Mouse (Mus musculus): ENCODE results near the gene BC005624.
"Not testable (repeated sequence)": the region's sequence is repeated elsewhere in the genome, so short reads cannot be mapped to it uniquely, and the experiment has no call there.

The BC005624 gene

DNA sequence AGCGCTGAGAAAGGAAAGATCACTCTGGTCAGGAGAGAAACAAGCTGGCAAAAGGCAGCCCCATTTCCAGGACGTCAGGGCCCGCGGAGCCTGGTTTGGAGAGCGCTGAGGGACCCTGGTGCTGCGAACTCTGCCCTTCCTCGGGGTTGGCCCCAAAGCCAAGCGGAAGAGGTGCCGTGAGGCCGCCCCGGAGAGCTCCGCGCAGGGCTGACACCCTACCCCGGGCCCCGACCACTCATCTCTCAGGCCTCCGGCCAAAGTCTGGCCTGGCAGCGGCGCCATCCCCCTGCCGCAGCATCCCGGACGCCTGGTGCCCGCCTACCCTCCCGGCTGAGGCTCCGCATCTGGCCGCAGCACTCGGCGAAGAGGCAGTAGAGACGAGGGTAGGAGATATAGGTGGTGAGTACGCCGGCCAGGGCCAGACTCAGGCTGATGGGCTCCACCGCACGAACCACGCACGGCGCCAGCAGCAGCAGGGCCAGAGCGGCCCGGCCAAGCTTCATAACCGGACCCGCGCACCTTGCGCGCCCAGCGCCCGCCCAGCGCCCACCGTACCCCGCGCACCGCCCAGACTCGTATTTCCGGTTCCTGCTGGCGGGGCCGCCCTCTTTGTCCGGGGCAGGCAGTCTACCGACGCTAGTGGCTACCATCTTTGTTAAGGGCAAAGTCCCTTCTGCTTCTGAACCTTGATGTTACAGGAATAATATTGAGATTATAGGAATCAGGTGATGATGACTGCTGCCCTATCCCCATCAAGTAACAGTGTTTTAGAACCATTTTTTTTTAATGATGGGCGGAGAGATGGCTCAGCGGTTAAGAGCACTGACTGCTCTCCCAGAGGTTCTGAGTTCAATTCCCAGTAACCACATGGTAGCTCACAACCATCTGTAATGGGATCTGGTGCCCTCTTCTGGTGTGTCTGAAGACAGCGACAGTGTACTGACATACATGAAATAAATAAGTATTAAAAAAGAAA, 14.4 kb downstream of the BC005624 start, which contains the start of gene Tor1a:
Gene Tor1a (minus strand): TSS at position 582 of the 976 bp plus-strand sequence.
- DNase-seq, result peak; percentile 92

DNA sequence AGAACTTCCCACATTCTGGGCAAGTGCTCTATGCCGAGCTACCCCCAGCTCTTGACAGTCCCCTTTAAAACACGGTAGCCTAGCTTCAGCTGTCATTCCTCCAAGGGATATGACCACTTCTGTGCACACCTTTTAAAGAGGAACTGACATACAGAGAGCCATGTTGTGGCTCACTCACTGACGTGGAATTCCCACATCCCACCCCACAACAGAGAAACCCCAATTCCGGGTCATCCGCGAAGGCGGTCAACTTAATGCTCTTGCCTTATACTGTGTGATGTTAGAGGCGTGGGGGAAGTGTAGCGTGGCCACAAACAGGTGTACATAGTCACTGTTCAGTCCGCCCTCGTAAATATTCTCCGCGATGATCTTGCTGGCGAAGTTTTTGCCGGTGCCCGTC, 15.2 kb downstream of the BC005624 start:
- DNase-seq, result peak; percentile 18

DNA sequence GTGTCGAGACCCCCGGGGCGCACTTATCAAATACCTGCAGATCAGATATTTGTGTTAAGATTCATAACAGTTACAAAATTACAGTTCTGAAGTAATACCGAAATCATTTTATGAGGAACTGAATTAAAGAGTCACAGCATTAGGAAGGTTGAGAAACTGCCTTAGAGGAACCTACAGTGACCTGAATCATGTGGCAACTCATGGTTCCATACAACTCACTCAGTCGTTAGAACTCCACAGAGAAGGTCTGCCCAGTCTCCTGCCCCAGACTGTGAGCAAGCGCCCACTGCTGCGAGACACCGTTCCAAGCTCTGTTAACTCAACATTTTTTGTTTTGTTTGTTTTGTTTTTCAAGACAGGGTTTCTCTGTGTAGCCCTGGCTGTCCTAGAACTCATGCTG, 16.4 kb downstream of the BC005624 start:
- peak; percentile 32 for DNase-seq

DNA sequence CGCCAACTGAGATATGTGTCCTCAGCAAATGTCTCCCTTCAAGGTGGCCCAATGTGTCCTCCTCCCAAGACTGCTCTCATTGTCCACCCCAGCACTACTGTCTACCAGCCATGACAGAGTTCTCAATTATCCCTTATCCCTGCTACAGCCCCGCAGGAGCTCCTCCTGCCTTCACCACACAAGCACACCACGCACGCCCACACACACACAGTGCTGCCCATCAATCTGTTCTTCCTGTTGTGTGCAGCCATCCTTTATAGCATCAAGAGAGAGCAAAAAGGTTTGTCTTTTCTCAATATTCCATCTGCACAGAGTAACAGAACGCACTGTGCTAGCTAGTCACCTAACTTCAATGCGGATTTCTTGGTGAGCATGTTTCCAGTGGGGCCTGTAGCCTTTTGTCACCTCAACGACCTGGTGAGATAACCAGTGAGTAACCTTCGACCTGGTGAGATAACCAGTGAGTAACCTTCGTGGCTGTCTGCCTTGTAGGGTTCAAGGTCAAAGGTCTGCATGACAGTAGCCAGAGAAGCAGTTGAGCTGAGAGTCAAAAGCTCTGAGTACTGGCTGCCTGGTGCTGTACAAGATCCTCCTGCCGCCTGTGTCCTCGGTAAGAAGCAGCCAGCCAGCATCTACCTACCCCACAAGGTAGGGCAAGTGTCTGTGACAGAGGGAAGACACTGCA, 19.3 kb downstream of the BC005624 start:
- no peak for DNase-seq

DNA sequence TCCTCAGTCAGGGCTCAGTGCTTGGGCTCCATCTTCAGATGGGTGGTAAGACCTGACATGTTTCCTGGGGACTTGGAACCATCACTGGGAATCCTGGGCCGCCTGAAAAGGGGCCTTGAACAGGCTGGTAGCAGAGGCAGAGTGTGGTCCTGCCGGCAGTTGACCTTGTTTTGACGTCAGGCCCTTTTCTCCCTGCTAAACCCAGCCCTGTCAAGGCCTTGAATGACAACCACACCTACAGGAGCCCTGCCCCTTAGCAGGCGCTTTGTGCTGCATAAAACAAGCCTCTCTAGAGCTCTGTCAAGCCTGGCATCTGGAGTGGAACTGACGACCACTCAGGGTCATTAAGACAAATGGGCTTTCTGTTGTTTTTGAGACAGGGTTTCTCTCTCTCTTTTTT, 22.1 kb downstream of the BC005624 start:
- no peak for DNase-seq

DNA sequence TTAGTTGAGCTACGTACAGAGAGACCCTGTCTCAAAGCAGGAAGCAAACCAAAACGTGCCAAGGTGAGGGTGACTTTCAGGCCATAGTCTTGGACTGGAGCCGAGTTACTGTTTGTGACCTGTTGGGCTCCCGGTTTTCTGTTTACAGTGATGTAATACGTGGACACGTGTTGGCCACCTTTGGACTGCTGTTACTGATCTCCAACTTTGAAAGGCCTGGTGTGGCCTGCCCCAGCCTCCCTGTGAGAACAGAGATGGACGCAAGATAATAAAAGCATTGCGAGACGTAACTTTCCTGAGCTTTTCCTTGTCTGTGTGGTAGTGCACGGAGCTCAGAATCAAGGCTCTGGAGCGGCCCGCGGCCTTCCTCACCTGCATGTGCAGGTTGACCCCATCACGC, 23.3 kb downstream of the BC005624 start:
- no peak for DNase-seq

DNA sequence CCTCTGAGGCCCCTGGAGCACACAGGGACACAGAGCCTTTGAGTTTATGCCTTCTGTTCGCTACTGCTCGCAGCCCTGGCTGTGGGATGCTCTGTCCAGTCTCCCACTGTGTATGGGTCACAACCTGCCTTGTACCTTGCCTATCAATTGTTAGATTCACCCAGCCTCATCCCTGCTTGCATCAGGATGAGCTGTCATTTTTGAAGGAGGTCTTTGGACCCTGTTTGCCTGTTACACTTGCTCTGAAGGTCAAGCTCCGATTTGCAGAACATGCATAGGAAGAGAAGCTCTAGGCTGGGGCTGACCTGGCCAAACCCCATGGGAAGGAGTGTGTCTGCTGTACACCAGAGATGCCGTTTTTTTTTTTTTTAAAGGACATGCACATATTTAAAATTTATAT, 24.5 kb downstream of the BC005624 start:
- no peak for DNase-seq

DNA sequence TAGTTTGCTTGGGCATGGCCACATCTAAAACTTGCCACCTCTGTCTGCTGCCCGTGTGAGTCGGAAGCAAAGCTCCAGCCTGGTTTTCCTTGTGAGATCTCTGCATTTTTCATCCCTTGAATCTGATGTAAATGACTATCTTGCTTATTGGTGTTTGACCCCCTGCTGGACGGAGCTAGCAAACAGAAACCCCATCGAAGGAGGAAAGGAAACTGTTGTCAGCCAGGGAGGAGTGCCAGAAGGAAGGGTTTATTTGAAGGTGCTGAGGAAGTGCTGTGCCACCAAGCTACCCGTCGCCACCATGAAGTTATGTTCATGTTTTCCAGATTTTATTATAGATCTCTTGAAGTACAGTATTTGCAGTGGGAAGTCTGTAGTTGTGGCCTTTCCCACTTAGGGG, 27.2 kb downstream of the BC005624 start:
- DNase-seq, result peak; percentile 26

DNA sequence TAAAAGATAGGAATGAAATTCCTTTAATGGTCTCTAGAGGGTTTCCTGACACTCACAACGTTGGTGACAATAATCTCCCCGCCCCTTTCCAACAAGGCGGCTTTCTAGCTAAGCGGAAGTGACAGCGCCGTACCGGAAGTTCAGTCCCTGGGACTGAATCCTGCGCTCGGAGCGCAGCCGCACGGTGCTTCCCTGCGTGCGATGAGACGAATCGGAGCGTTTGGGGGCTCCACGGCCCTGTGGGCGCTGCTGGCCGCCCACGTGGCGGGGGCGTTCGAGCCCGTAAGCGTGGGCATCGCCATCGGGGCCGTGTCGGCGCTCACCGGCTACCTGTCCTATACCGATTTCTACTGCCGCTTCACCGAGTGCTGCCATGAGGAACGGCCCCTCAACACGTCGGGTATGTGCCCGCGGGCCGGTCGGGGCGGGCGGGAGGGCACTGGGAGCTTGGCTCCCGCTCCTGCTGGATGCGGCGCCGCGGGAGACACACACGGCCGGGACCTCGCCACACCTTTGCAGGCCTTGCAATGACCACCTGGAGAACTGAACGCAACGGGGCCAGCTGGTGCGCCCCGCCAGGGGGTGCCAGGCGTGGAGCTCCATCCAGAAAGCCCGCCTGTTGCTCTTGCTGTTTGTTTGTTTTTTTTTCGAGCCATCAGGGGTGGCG, 29.0 kb downstream of the BC005624 start, which contains the start of gene Tor1b:
Gene Tor1b (plus strand): TSS at position 136 of the 667 bp plus-strand sequence.
- peak; percentile 94 for DNase-seq

DNA sequence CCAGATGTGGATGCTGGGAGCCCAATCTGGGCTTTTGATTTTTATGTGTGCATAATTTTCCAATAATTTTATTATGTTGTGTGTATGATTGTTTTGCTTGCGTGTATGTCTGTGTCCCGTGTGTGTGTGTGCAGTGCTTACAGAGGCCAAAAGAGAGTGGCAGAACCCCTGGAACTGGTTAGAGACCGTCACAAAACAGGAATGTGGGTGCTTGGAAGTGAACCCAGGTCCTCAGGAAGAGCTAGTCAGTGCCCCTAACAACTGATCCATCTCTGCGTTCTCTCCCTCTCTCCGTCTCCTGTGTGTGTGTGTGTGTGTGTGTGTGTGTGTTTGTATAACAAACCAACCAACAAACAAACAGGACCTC, 29.6 kb downstream of the BC005624 start:
- DNase-seq, result no peak

DNA sequence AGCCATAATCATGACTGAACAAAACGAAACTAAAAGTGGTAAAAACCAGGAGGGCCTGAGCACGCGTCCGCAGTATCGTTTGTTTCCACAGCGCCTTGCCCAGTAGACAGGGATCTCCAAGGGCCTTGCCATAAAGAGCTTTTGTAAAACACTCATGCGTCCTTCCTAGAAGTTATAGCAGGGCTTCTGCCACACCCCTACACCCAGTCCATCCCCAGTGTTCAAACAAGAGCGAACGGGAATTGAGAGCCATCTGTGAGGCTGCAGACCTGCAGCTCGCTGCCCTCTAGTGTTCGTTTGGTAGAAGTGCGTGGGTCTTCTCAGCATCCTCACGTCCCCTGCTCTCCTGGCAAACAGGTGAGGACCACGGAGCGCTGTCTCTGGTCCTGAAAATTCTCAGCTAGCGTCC, 39.4 kb downstream of the BC005624 start:
- DNase-seq, result peak; percentile 79

DNA sequence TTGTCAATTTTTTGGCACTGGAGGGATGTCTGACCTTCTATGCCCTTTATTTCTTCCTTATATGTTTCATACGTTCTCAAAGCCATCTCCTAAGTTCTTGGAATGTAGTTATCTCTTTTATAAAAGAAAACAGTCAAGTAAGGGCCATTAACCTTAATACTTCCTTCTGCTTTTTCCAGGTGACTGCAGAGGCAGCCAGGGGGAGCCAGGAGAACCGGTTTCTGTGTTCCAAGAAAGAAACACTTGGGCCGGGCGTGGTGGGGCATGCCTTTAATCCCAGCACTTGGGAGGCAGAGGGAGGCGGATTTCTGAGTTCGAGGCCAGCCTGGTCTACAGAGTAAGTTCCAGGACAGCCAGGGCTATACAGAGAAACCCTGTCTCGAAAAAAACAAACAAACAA, 39.9 kb downstream of the BC005624 start:
- not testable (repeated sequence) for DNase-seq

DNA sequence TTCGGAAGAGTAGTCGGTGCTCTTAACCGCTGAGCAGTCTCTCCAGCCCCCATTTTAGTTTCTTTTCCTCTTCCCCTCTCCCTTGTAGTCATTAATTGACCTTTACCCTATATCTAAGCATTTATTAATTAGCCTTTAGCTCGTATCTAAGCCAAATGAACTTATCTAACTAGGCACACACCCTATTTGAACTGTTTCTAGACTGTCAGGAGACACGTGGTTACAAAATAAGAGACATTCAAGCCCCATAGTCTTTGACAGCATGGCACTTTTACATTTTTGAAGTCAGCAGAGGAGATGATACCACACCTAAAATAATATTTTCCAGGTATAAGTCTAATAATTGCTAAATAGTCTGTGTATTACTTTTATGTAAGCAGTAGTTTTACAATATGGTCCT, 40.4 kb downstream of the BC005624 start:
- no peak for DNase-seq

DNA sequence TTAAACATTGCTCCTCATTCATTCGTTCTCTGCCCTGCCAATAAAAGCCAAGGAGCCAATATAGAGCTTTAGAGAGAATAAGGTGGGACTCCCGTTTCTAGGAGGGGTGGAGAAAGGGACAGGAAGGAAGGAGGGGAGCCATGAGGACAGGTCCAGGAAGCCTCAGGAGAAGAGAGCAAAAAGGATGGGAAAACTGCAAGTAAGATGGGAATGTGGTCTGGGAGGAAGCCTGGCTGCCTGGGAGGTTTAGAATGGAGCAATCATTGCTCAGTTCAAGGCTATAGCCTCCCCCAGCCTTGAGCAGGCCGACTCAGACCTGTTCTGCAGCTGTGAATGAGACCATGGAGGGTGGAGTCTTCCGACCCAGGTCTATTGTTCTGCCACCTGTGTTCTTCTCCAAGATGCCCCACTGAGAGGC, 43.4 kb downstream of the BC005624 start:
- no peak for DNase-seq

DNA sequence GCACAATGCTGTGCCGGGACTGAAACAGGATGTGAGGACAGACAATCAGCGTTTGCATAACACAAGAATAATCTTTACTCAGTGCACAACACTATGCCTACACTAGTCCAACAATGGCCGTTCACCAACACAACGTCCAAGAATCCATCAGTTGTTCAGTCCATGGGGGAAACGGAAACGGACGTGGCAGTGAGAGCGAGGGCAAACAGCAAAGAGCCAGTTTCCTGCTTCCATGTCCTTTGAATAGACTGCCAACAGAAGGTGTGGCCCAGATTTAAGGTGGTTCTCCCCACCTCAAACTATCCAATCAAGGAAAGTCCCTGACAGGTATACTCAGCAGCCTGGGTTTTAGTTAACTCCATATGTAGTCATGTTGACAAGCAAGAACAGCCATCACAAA, 44.3 kb downstream of the BC005624 start:
- DNase-seq, result no peak

DNA sequence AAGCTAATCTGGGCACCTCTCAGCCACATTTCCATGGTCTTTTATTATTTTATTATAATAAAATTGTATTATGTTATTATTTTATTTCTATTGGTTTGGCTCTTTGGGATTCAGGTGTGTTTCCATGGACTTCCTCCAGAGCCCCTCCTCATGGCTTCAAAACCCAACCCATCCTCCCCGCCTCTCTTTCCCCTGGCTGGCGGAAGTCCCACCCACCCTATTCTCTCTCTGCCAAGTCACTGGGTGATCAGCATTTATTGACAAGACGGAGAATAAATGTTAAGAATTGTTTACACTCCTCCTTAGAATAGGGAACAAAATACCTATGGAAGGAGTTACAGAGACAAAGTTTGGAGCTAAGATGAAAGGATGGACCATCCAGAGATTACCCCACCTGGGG, 45.2 kb downstream of the BC005624 start:
- no peak for DNase-seq

DNA sequence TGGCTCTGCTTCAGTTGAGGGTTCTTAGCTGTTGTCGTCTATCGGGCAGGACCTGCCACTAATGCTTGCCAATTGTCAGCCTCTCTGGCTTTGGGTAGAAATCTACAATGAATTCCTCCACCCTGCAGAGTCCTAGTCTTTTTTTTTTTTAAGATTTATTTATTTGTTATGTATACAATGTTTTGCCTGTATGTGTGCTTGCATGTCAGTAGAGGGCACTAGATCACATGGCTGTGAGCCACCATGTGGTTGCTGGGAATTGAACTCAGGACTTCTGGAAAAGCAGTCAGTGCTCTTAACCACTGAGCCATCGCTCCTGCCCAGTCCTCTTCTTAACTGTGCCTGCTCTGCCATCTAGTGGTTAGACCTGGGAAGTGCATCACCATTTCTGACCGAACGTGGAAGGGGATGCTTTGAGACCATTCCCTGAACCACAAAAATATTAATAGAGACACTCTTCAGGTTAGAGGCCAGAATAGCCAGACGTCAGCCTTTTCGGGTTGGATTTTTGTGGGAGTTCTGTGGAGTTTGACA, 48.0 kb downstream of the BC005624 start:
- DNase-seq, result peak; percentile 87

DNA sequence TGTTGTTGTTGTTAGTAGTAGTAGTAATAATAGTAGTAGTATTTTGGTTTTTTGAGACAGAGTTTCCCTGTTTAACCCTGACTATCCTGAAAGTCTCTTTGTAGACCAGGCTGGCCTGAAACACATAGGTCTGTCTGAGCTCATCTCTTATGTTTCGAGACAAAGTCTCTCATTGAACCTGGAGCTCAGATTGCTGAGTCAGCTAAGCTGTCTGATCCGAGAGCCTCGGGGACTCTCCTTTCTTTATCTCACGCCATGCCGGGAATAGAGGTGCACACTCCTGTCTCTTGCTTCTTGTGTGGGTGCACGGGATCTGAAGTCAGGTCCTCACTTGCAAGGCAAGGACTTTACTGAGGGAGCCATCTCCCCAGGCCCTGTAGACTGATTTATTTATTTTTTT, 49.0 kb downstream of the BC005624 start:
- DNase-seq, result no peak

DNA sequence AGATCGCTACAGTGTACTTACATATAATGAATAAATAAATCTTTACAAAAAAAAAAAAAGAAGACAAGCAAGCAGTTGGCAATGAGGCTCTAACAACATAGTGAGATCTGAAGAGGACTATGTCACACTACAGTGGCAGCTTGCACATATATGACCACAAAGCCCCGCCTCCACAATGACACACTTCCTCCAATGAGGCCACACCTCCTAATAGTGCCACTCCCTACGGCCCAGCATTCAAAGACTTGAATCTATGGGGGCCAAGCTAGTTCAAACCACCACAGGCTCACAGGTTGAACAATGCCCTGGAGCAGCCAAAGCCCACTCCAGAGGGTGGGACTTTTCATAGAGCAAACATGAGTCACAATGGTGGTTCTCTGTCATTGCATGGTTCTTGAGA, 50.1 kb downstream of the BC005624 start:
- DNase-seq, result no peak

DNA sequence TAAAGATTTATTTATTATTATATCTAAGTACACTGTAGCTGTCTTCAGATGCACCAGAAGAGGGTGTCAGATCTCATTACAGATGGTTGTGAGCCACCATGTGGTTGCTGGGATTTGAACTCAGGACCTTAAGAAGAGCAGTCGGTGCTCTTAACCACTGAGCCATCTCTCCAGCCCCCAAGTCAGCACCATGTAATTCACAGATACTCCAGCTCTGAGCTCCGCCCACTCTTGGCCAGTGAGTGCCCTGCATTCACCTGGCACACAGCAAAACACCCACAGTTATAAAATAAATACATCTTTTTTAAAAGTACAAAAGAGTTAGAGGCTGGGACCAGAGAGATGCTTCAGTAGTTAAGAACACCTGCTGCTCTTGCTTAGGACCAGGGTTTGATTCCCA, 51.2 kb downstream of the BC005624 start:
- DNase-seq, result not testable (repeated sequence)

DNA sequence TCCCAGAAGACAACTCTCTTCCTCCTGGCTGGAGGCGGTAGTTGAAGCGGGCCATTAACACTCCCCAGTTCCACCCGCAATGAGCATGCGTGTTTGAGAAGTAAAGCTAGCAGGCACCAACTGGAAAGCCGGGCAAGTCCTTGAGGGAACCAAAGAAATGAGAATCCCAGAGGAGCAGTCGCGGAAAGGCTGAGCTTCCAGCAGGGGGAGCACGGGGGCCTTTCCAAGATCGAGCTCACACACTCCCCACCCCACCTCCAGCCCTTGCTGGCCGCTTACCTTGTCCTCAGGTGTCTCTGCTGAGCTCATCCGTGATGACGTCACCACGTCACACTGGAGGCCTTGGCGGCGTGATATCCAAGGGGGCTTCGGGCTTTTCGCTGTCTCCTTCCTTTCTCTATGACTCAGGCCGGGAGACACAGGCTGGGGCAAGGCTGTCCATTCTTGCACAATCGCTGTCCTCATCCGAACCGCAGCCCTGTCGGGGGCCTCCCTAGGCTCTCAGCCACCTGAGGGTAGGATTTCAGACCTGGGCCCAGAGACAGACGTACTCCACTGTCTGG, 52.4 kb downstream of the BC005624 start, which contains the start of gene Ptges:
Gene Ptges (minus strand): TSS at position 381 of the 563 bp plus-strand sequence.
- peak; percentile 83 for DNase-seq

DNA sequence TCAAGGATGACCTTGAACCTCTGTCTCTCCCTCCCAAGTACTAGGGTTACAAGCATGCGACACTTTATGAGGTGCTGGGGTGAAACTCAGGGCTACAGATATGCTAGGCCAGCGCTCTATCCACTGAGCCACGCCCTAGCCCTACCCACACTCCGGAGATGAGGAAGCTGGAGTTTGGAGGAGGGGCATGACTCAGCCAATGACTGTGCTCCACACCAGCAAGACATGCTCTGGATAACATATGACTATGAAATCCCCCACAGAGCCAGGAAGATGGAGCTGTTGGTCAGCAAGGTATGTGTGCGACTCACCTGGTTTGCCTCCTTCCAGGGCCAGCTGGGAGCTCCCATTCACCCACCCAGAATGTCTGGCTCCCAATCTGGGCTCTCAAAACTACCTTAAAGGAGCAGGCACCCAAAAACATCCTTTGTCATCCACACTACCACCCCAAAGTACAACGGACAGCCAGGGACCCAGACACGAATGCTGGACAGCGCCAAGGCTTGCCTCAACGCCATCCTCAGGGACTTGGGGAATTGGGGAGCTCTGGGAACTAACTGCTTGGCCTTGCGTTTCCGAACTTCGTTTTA, 53.0 kb downstream of the BC005624 start:
- DNase-seq, result peak; percentile 86

All from lung, postnatal 36 days (tissue).